Mouse (Mus musculus) bone marrow, adult 2 months (tissue): ENCODE measurements around the gene Prss12.

Source experiments
- CTCF ChIP-seq: fragments of 200-500 bp; IDR thresholded peaks from 2 replicates; pipeline ENCODE4 v1.5.1; 2011; ENCODE audit warnings: low read length, control low read depth; ENCODE audit not compliant: control insufficient read depth, insufficient read depth
- POLR2A ChIP-seq: fragments of 200-500 bp; IDR thresholded peaks from 2 replicates; pipeline ENCODE4 v1.6.1; 2011; ENCODE audit warnings: low read depth, mild to moderate bottlenecking, control low read depth, low read length, borderline replicate concordance; ENCODE audit not compliant: control insufficient read depth

- TF ChIP-seq CTCF (no peak), POLR2A (no peak)
Measured at GRCm38 (mm10) chr3:123498787-123499186, 52.1 kb downstream of the Prss12 start.
